Mouse (Mus musculus) G1E (cell line): ENCODE results near the gene Kcnk5.

Experiments
- CTCF ChIP-seq: IDR thresholded peaks from 2 replicates; pipeline ENCODE4 v1.5.1; 2012; ENCODE audit warnings: low read depth, low read length, inconsistent platforms, mixed read lengths
- GATA1 ChIP-seq: IDR thresholded peaks from 2 replicates; pipeline ENCODE4 v1.6.1; 2012; ENCODE audit warnings: borderline replicate concordance, low read length, inconsistent platforms, mixed read lengths
- GATA2 ChIP-seq: IDR thresholded peaks from 2 replicates; pipeline ENCODE4 v1.6.1; 2012; ENCODE audit warnings: low read depth, low read length, inconsistent platforms, borderline replicate concordance
- TAL1 ChIP-seq: conservative IDR thresholded peaks from 2 replicates; pipeline ENCODE4 v1.6.1; 2012; ENCODE audit warnings: low read depth, low read length, inconsistent platforms, mixed read lengths

DNA sequence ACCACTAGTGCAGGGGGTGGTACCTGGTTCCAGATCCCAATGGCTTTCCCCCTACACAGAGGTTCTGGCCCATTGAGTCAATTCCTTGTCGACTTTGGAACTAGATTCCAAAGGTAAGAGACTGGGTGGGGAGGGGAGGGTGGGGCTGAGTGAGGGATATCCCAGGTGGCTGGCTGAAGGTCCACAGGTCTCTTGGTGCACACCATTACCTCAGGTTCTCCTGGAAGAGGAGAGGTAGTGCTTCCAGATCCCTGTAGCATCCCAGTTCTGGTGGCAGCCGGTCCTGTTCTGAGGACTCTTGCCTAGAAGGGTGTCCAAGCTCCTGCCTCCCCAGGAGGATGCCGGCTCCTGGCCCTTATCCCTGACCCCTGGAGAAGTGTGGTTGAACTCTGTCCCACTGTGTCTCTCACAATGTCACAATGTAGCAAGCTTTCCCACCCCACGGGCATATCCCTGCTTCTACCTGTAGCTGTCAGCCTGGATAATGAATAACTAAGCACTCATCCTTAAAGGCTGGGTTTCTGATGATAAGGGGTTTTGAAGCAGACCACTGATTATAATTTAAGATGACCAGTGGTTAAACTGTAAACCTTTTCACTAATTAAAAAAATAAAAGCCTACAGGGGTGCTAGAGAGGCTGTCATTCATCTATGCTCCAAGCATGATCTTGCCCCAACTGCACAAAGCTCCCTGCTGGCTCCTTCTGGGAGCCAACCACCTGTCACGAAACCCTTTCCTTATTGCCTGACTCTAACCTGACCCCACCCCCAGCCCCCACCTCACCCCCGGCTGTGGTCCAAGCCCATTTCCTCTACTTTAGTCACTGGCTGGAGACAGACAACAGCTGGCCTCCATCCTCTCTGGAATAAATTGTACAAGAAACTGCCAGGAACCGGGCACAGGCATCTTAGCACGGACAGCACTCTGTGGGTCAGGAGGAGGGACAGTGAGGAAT is 22.6 kb downstream of the Kcnk5 start:
- TF ChIP-seq CTCF (no peak), GATA2 (no peak), GATA1 (no peak), TAL1 (no peak)
